Mouse (Mus musculus) left cerebral cortex, postnatal 25 days (tissue): ENCODE results near the gene Gabpb2. TPM values are rescaled to one million over a fixed set of nuclear protein-coding genes. Genes with fewer than 3 reads are reported as not detected.
A peak's percentile ranks its signal among the peaks of the same experiment; 100 is the strongest.

Source experiments
- DNase-seq, 2 experiments: peaks; one replicate each; pipeline ENCODE4 v3.0.0; 2022; ENCODE audit warnings: low spot score in 2 of 2, mixed read lengths in 1 of 2
- intact Hi-C: fragments of 180-260 bp; cut with DNase I; formaldehyde crosslinking; loops from one replicate; pipeline ENCODE4 v1.15.1; 2025
- total RNA-seq, 2 experiments: library from RNA; stranded (reverse); gene quantifications; 2 replicates each; pipeline ENCODE4 v1.2.3; 2021

Gene Gabpb2
- total RNA-seq, 2 experiments from 2014 or later = 7.5 to 8.9 TPM

GRCm38 (mm10) chr3:95164840-95165239, 52.9 kb downstream of the Gabpb2 start:
- intact Hi-C loops = no loop called here
- no peak for DNase-seq

DNA sequence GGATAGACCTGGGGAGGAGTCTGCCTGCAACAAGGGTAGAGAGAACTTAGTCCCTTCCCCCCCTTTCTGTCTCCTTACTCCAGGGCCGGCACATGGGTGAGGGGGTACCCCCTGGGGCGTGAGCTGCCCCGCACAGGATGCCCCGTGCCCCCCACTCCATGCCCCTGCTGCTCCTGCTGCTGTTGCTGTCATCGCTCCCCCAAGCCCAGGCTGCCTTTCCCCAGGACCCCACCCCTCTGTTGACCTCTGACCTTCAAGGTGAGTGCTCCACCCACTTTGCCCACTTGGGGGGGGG, 53.5 kb downstream of the Gabpb2 start:
- intact Hi-C loops = no loop called here
- no peak for DNase-seq

- DNase-seq = no peak
- intact Hi-C loops = no loop called here
Measured at GRCm38 (mm10) chr3:95163419-95164255, 54.1 kb downstream of the Gabpb2 start.

DNA sequence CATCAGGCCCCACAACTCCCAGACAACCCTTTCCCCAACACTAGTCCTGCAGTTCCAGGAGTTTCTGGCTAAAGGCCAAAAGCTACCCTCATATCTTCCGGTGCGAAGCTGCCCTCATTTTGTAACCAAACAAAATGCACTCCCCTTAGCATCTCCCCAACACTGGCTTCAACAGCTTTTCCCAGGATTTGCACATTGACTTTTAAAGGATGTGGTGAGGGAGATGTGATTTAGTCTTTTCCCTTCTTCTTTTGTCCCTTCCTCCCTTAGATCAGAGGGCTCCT, 55.4 kb downstream of the Gabpb2 start:
- intact Hi-C loops = no loop called here
- DNase-seq = no peak

DNA sequence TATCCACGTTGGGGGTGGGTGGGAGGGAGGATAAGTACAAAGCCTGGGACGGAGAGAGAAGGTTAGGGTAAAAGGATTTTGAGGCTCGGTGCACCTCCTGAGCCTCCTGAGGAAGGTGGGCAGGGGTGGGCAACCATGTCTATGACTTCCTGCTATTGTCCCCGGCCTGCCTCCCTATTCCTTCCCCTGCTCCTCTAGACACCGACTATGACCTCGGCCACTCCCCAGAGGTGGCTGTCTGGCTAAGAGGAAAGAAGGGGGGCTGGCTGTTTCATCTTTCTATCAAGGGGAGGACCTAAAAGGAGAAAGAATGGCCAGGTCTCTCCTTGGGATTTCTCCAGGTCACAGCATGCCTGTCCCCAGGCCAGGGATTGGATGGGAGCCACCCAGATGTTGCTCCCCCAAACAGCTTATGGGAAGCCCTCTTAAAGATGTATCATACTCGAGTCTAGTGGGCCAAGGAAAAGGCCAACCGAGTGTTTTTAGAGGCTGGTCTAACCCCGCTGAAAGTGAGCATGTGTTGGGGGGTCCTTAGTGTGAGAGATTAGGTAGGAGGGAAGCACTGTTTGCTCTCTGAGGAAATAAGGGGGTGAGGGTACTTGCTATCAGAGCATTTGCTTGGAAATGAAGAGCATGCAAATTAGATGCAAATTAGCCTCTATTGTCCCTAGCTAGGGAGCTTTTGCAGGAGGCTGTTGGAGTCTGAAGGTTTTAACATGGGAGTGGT, 55.9 kb downstream of the Gabpb2 start:
- intact Hi-C loops = no loop called here
- DNase-seq = no peak

GRCm38 (mm10) chr3:95161041-95161551, 56.6 kb downstream of the Gabpb2 start:
- no peak for DNase-seq
- intact Hi-C loops = no loop called here

DNA sequence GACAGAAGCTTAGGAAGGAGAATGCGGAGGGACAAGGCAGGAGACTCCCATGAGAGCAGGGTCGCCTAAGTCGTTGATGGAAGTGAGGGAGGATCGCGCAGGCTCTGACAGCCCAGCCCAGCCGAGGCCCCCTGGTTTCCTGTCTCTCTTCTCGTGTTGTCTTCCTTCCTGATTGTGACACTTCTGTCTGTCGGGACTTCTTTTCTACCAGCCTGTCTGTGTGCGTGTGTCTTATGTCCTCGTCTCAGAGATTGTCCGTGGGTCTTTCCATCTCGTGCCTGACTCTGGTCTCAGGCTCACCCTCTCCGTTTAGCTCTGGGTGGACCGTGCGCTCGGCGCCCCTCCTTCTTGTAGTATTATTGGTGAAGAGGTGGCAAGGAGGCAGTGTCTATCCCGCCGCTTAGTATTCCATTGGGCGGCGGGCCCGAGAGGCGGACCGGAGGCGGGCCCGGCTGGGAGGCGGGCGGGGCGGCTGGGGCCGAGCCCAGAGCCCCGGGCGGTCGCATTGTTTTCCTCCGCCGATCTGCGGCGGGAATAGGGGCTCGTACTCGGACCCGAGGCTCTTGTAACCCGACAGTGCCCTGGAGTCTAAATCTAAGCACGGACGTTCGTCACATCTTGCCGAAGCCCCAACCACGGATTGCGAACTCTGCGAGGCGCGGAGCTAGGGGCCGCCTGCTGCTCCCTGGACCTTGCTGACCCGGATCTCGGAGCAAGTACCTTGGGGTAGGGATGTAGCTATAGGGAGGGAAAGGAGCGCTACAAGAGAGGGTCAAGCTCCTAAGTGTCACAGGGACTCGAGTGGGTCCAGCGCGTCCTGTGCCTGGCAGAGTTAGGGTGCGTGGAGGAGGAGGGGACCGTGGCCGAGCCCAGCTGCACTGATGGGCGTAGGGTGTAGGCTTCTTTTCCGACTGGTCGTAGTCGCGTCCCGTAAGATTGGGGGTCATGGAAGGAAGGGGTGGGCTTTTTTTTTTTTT, 57.4 kb downstream of the Gabpb2 start, which contains the start of gene Sema6c:
Gene Sema6c (plus strand): TSS at position 471 of the 977 bp plus-strand sequence.
- intact Hi-C loops = no loop called here
- peak; percentile 87 to 94 for DNase-seq

- intact Hi-C loops = no loop called here
- DNase-seq = no peak
Measured at GRCm38 (mm10) chr3:95159511-95159986, 58.2 kb downstream of the Gabpb2 start.

GRCm38 (mm10) chr3:95153874-95154273, 63.8 kb downstream of the Gabpb2 start:
- intact Hi-C loops = no loop called here
- DNase-seq = no peak

GRCm38 (mm10) chr3:95147924-95148323, 69.8 kb downstream of the Gabpb2 start:
- intact Hi-C loops = no loop called here
- no peak for DNase-seq

- peak; percentile 81 to 85 for DNase-seq
- intact Hi-C loops = loop anchor here (5.0 kb wide), 2 partner anchors 75 to 120 kb away; partner anchors contain the start of gene Gabpb2
Measured at GRCm38 (mm10) chr3:95142617-95143011, 75.1 kb downstream of the Gabpb2 start.

- DNase-seq = peak in 1 of 2 experiments; percentile 31
Measured at GRCm38 (mm10) chr3:95141952-95142616, 75.6 kb downstream of the Gabpb2 start, which contains the start of gene Tnfaip8l2. TSS of gene Tnfaip8l2 (minus strand) at chr3:95142360.

DNA sequence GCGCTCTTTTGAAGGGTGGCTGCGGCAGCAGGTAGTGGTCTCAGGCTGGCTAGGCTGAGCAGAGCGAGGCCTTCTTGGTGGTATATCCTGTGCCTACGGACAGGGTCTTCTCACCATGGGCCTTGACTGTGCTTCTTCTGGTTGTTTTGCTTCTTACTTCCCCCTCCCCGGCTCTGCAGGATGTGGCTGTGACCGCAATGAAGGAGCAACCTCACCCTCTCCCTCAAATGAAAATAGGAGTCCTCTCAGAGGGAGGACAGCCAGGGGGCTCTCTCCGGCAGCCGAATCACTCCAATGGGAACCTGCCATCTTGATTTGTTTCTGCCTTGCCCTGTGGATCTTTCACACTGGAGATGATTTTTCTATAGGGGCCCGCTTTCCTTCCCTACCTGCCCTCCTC, 76.2 kb downstream of the Gabpb2 start:
- intact Hi-C loops = loop anchor here (5.0 kb wide), 2 partner anchors 76 to 121 kb away; partner anchors contain the start of gene Gabpb2
- DNase-seq = no peak

More at GRCm38 (mm10) chr3:95141952-95142616, 75.6 kb downstream of the Gabpb2 start, which contains the start of gene Tnfaip8l2:
- intact Hi-C loops = loop anchor here (5.0 kb wide), 2 partner anchors 75 to 120 kb away; partner anchors contain the start of gene Gabpb2

DNA sequence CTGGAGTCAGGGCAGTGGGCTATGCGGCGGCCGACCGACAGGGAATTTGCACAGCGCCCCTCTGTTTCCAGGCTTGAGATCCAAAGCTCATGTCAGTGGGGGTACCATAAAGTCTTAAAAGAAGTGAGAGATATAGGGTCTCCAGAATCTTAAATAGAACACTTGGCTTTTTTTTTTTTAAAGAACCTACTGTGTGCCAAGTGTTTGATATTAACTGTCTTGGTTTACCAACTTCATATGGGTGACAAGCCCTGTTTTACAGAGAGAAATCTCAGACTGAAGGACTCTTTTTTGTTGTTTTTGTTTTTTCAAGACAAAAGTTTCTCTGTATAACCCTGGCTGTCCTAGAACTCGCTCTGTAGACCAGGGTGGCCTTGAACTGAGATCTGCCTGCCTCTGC, 76.9 kb downstream of the Gabpb2 start:
- no peak for DNase-seq
- intact Hi-C loops = loop anchor here (5.0 kb wide), 2 partner anchors 77 to 122 kb away; partner anchors contain the start of gene Gabpb2

GRCm38 (mm10) chr3:95140289-95140595, 77.5 kb downstream of the Gabpb2 start:
- DNase-seq = no peak
- intact Hi-C loops = loop anchor here (5.0 kb wide), 2 partner anchors 77 to 122 kb away; partner anchors contain the start of gene Gabpb2

- no peak for DNase-seq
- intact Hi-C loops = loop anchor here (5.0 kb wide), 2 partner anchors 78 to 123 kb away; partner anchors contain the start of gene Gabpb2
Measured at GRCm38 (mm10) chr3:95139586-95140288, 78.0 kb downstream of the Gabpb2 start.

- DNase-seq = no peak
- intact Hi-C loops = no loop called here
Measured at GRCm38 (mm10) chr3:95136336-95136735, 81.4 kb downstream of the Gabpb2 start.

DNA sequence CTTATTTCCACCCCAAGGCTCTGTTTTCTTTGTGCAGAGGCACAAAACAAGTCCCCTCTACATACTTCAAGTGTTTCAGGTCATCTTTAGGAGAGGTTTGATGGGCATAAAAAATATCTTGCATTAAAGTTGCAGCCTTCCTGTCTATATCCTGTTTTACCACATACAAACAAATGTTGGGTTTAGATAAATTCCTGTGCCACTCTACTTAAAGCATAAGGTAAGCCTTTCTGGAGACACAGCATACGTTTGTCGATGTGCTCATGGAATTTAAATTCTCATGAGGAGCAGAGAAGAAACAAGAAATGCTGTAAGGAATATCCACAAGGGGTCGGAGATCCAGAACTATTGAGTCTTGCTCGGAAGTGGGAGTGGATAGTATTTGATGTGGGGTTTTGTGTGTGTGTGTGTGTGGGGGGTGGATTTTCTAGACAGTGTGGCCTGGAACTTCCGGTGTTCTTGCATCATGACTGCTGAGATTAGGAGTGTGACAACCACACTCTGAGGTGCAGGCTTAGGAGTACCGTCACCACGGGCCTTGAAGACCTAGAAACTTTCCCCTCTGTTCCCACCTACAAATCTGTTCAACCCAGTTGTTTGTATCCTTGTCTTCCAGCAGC, 82.2 kb downstream of the Gabpb2 start:
- no peak for DNase-seq
- intact Hi-C loops = no loop called here
